Mouse (Mus musculus): ENCODE measurements around the gene Coro1b. TPM values are rescaled to one million over a fixed set of nuclear protein-coding genes. Genes with fewer than 3 reads are reported as not detected.
A peak's percentile ranks its signal among the peaks of the same experiment; 100 is the strongest.

Coro1b gene
- total and polyA plus RNA-seq, 3 experiments: 179 to 265 (median 194) TPM

GRCm38 (mm10) chr19:4155223-4156072 lies 7.0 kb downstream of the Coro1b start:
- TF ChIP-seq ZNF384 (IDR thresholded peaks at IDR 0.05; ENCODE audit: low read depth, low read length) (peak; percentile 75), EP300 (IDR thresholded peaks at IDR 0.05; ENCODE audit: low read length) (no peak), PAX5 (IDR thresholded peaks at IDR 0.05; ENCODE audit: low read length) (no peak), POLR2AphosphoS2 (IDR thresholded peaks at IDR 0.05; ENCODE audit: low read depth, low read length) (peak; percentile 35), TCF12 (IDR thresholded peaks at IDR 0.05; ENCODE audit: low read depth, low read length) (no peak), IRF4 (IDR thresholded peaks at IDR 0.05; ENCODE audit: low read depth, low read length) (0 out of 2 replicates have a peak, but pooled peaks have one; percentile 1), SIN3A (IDR thresholded peaks at IDR 0.05; ENCODE audit: low read length) (peak; percentile 16; the same call in 1 of the 2 replicates), POLR2A (IDR thresholded peaks at IDR 0.05; ENCODE audit: low read depth, low read length) (peak; percentile 40), TBP (conservative IDR thresholded peaks at IDR 0.05; ENCODE audit: low read depth, low read length) (0 out of 2 replicates have a peak, but pooled peaks have one; percentile 35), ZMIZ1 (IDR thresholded peaks at IDR 0.05; ENCODE audit: low read depth, low read length) (peak; percentile 41), MAFK (IDR thresholded peaks at IDR 0.05; ENCODE audit: insufficient replicate concordance, low read length) (no peak), SMC3 (IDR thresholded peaks at IDR 0.05; ENCODE audit: low read depth, low read length) (peak; percentile 31; the same call in 1 of the 2 replicates), CHD1 (IDR thresholded peaks at IDR 0.05; ENCODE audit: low read depth, low read length) (peak; percentile 43; the same call in 1 of the 2 replicates), MAZ (IDR thresholded peaks at IDR 0.05; ENCODE audit: low read depth, low read length) (peak; percentile 9; the same call in 1 of the 2 replicates), MXI1 (IDR thresholded peaks at IDR 0.05; ENCODE audit: low read depth, low read length) (peak; percentile 45)
- Histone ChIP-seq H3K4me1 (ENCODE audit: control insufficient read depth in 1 of 2, insufficient read depth in 2 of 2) (peaks cover 27 to 66% of the 10 kb centered on the region in 2 experiments), H3K9ac (ENCODE audit: insufficient read depth, low read depth) (peak overlapping the region; percentile 96), H3K27me3 (replicated peaks) (no peaks in the 10 kb centered on the region), H3K9me3 (replicated peaks; ENCODE audit: low read length) (no peaks in the 10 kb centered on the region), H3K4me3 (replicated peaks in 1 of 3; ENCODE audit: low read depth in 2 of 3, low read length in 2 of 3, poor library complexity in 1 of 3) (peak overlapping the region; percentile 72 to 82 (median 73)), H3K36me3 (replicated peaks in 1 of 2; ENCODE audit: control insufficient read depth in 1 of 2, insufficient read depth in 1 of 2, low read length in 1 of 2) (peaks cover 65 to 83% of the 10 kb centered on the region in 2 experiments), H3K79me2 (replicated peaks; ENCODE audit: control insufficient read depth, extremely low read depth, insufficient read depth, poor library complexity, severe bottlenecking) (peaks cover 19% of the 10 kb centered on the region), H3K27ac (ENCODE audit: insufficient read depth, low read depth) (peak overlapping the region; percentile 90), H3K4me2 (ENCODE audit: insufficient read depth, low read depth, poor library complexity, severe bottlenecking) (peak overlapping the region; percentile 52)
- dilution Hi-C loops (cut with MboI; ENCODE audit: extremely low pct_ligation_motif_present, extremely low pct_unique_long_range_greater_than_20kb, low sequenced_read_pairs) (no loop called here), in situ Hi-C loops (cut with MboI; ENCODE audit: low pct_ligation_motif_present, low pct_unique_long_range_greater_than_20kb, low sequenced_read_pairs) (no loop called here)
- peak; percentile 62 for DNase-seq (ENCODE audit: extremely low read depth)

- Histone ChIP-seq H3K36me3 (replicated peaks in 1 of 2; ENCODE audit: control insufficient read depth in 1 of 2, insufficient read depth in 1 of 2, low read length in 1 of 2) (peaks cover 66 to 83% of the 10 kb centered on the region in 2 experiments), H3K9me3 (replicated peaks; ENCODE audit: low read length) (no peaks in the 10 kb centered on the region), H3K4me2 (ENCODE audit: insufficient read depth, low read depth, poor library complexity, severe bottlenecking) (peak overlapping the region; percentile 52), H3K4me3 (replicated peaks in 1 of 3; ENCODE audit: low read depth in 2 of 3, low read length in 2 of 3, poor library complexity in 1 of 3) (peak overlapping the region; percentile 72 to 82 (median 73)), H3K4me1 (ENCODE audit: control insufficient read depth in 1 of 2, insufficient read depth in 2 of 2) (peaks cover 22 to 59% of the 10 kb centered on the region in 2 experiments), H3K27ac (ENCODE audit: insufficient read depth, low read depth) (peak overlapping the region; percentile 90), H3K79me2 (replicated peaks; ENCODE audit: control insufficient read depth, extremely low read depth, insufficient read depth, poor library complexity, severe bottlenecking) (peaks cover 19% of the 10 kb centered on the region), H3K9ac (ENCODE audit: insufficient read depth, low read depth) (peak overlapping the region; percentile 96), H3K27me3 (replicated peaks) (no peaks in the 10 kb centered on the region)
- dilution Hi-C loops (cut with MboI; ENCODE audit: extremely low pct_ligation_motif_present, extremely low pct_unique_long_range_greater_than_20kb, low sequenced_read_pairs): no loop called here
- TF ChIP-seq TCF12 (IDR thresholded peaks at IDR 0.05; ENCODE audit: low read depth, low read length) (peak; percentile 30; the same call in 1 of the 2 replicates), MAX (IDR thresholded peaks at IDR 0.05; ENCODE audit: low read length) (peak; percentile 43; the same call in 1 of the 2 replicates), BHLHE40 (IDR thresholded peaks at IDR 0.05; ENCODE audit: low read depth, low read length) (peak; percentile 34; the same call in 1 of the 2 replicates), ELF1 (IDR thresholded peaks at IDR 0.05; ENCODE audit: low read depth, low read length) (0 out of 2 replicates have a peak, but pooled peaks have one; percentile 18), MAZ (IDR thresholded peaks at IDR 0.05; ENCODE audit: low read depth, low read length) (0 out of 2 replicates have a peak, but pooled peaks have one; percentile 30), PAX5 (IDR thresholded peaks at IDR 0.05; ENCODE audit: low read length) (no peak), ZMIZ1 (IDR thresholded peaks at IDR 0.05; ENCODE audit: low read depth, low read length) (peak; percentile 20; the same call in 1 of the 2 replicates), MAFK (IDR thresholded peaks at IDR 0.05; ENCODE audit: insufficient replicate concordance, low read length) (no peak), NRF1 (IDR thresholded peaks at IDR 0.05; ENCODE audit: low read depth, low read length) (0 out of 2 replicates have a peak, but pooled peaks have one; percentile 9), USF1 (IDR thresholded peaks at IDR 0.05; ENCODE audit: low read depth, low read length) (peak; percentile 30; the same call in 1 of the 2 replicates), MXI1 (IDR thresholded peaks at IDR 0.05; ENCODE audit: low read depth, low read length) (peak; percentile 24; the same call in 1 of the 2 replicates), CTCF (conservative IDR thresholded peaks at IDR 0.05 in 1 of 2, IDR thresholded peaks at IDR 0.05 in 1 of 2; ENCODE audit: low read depth in 2 of 2, low read length in 2 of 2) (no peak), GABPA (IDR thresholded peaks at IDR 0.05; ENCODE audit: insufficient replicate concordance, low read depth, low read length) (no peak), UBTF (IDR thresholded peaks at IDR 0.05; ENCODE audit: low read depth, low read length) (peak; percentile 74; the same call in 1 of the 2 replicates), RAD21 (IDR thresholded peaks at IDR 0.05; ENCODE audit: low read depth, low read length) (no peak)
- no peak for DNase-seq (ENCODE audit: extremely low read depth)
- in situ Hi-C loops (cut with MboI; ENCODE audit: low pct_ligation_motif_present, low pct_unique_long_range_greater_than_20kb, low sequenced_read_pairs): no loop called here
Observed at GRCm38 (mm10) chr19:4156073-4156579, 7.7 kb downstream of the Coro1b start.
